Mouse (Mus musculus): ENCODE results near the gene Usp5.

Gene Usp5

DNA sequence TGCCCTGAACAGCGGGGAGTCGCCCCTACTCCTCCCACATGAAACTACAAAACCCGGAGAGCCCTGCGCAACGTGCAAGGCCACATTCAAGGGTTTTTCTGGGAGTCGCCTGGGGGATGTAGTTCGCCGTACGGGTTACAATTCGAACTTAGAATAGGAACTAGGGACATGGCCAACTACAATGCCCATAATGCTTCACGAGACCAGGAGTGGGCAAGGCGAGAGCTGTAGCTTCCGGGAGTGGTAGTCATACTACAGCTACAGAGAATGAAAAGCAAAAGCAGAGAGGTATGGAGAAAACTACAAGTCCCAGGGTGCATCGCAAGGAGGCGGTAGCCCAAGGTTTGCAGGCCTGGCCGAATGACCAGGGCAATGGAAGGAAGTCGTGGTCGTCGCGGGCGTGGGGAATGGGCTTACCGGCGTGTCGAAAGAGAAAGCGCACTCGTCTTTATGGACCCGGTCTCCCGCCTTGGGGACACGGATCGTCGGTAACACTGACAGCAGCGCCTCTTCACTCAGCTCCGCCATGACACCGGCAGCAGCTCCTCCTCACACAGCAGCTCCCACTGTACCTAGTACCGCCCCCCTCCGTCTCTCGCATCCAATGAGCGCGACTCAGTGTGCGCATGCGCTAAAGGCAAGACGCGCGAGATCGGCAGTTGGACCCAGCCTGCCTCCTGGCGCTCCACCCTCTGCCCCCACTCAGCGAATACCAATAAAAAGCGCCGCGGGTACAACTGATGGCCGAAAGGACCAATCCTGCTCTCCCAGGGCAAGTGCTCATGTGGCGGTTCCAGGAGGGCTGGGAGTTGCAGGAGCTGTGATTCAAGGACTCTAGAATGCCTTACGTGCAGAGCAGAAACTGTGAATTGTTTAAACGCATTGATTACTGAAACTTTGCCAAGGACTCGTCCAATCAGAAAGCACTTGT is at the start of gene Usp5, which contains the start of gene Cdca3:
Usp5 (minus strand) TSS at position 617 of the 931 bp plus-strand sequence.
Cdca3 (plus strand) TSS at position 680 of the 931 bp plus-strand sequence.
- peak; percentile 99 to 100 for DNase-seq (ENCODE audit: inconsistent age in 2 of 2, low spot score in 1 of 2)

- no peak for DNase-seq (ENCODE audit: inconsistent age in 2 of 2, low spot score in 1 of 2)
Measured at GRCm38 (mm10) chr6:124874348-124874747, 45.1 kb upstream of the Usp5 start.

GRCm38 (mm10) chr6:124866560-124866959 is 37.3 kb upstream of the Usp5 start:
- DNase-seq (ENCODE audit: inconsistent age in 2 of 2, low spot score in 1 of 2): no peak

DNA sequence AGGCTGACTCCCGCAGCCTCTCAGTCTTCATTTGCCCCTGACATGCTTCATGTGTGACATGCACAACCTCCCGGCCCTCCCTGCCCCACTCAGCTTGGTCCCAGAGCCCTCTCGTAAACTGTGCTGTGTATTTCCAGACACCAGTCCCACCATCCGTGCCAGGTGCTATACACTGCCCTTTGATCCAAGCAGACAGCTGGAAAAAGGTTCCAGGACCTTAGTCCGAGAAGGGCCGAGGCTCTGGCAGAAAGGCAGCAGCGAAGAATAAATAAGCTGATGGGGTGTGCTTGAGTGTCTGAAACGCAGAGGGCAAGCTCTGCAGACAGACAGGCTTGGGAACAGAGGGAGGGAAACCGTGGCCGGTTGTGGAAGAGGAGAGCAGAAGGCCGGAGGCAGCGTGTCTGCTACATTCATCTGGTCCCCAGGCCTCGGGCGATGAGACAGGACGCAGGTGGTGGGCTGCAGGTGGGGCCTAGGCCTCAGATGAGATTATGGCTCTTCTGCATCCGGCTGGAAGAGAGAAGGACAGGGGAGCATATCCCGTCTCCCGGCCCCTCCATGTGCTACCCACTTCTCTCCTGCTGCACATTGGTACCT is 36.6 kb upstream of the Usp5 start:
- DNase-seq (ENCODE audit: inconsistent age in 2 of 2, low spot score in 1 of 2): no peak

DNA sequence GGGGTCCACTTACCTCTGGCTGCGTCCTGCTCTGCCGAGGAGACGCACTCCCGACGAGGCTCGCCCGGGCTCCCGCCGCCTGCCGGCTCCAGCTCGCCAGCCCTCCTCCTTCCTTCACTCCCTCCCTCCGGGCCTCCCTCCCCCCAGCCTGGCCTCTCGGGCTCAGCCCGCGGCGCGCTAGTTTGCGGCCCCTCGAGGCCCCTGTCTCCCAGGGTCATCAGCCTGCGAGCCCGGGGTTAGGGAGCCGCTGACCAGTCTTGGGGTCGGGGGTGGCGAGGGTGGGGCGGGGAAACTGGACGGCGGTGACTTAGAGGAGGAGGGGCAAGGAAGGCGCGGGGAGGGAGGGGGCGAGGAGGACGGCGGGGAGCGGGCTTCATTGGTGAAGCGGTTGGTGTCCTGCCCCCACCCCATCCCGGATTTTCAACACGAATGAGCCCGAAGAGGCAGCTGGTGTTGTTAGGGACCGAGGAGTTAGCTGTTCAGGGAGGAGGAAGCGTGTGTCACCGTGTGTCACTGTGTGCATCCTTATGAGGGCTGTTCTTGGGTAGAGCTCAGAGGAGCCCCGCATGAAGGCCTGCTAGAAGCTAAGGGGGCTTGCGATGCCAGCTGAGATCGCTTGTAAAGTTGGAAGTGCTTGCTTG is 34.5 kb upstream of the Usp5 start, which contains the start of gene Gpr162:
Gpr162 (minus strand) TSS at position 326 of the 641 bp plus-strand sequence.
- peak; percentile 58 to 78 for DNase-seq (ENCODE audit: inconsistent age in 2 of 2, low spot score in 1 of 2)

- no peak for DNase-seq (ENCODE audit: inconsistent age in 2 of 2, low spot score in 1 of 2)
Measured at GRCm38 (mm10) chr6:124863125-124863657, 33.9 kb upstream of the Usp5 start.

GRCm38 (mm10) chr6:124862406-124863124 is 33.3 kb upstream of the Usp5 start:
- no peak for DNase-seq (ENCODE audit: inconsistent age in 2 of 2, low spot score in 1 of 2)

DNA sequence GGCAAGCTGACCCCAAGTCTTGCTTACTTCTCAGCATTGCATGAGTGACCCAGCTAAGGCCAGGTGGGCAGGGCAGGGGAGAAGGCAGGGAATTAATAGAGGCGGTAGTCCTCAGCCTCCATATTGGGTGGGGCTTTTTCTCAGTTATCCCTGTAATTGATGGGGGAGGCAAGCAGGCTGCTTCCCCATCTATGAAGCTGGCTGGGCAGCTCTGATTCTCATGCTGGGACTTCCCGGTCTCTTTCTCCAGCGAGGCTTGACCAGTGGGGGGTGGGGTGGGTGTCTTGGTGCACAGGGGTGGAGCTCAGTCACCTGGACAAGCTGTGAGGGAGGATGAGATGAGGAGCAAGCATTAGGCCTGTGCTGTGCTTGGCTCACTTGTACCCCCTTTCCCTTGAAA is 32.5 kb upstream of the Usp5 start:
- DNase-seq (ENCODE audit: inconsistent age in 2 of 2, low spot score in 1 of 2): no peak

- DNase-seq (ENCODE audit: inconsistent age in 2 of 2, low spot score in 1 of 2): no peak
Measured at GRCm38 (mm10) chr6:124861266-124861665, 32.0 kb upstream of the Usp5 start.

GRCm38 (mm10) chr6:124860511-124860910 is 31.2 kb upstream of the Usp5 start:
- no peak for DNase-seq (ENCODE audit: inconsistent age in 2 of 2, low spot score in 1 of 2)

GRCm38 (mm10) chr6:124859725-124860124 is 30.4 kb upstream of the Usp5 start:
- DNase-seq (ENCODE audit: inconsistent age in 2 of 2, low spot score in 1 of 2): peak; percentile 84 to 96

DNA sequence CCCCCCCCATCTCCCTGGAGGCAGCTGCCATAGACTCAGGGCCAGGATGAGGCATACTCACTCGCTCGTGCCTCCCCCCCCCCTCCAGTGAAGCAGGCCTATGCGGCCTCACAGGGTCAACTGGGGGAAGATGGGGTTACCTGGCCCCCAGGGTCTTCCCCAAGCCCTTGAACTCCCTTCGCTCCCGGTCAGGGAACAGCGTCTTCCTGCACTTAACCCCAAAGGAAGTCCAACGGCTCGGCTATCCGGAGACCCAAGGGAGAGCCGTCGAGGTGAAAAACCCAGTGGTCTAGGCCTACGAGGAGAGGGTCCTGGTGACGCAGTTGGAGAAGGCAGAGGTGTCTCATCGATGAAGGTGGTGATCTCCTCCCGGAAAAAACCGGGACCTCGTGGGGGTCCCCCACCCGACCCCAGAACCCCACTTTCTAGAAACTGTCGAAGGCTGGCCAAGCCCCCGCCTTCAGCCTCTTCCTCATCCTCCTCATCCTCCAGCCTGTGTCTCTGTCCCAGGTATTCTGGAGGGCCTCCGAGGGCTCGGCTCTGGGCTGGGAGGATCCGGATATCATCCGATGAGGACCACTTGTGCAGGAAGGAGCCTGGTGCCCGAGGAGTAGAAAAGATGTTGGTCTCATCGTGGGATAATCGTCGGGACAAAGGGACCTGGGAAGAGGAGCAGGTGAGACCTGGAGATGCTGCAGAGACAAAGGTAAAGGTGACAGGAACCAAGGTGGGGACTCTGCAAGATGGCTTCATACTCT is 29.5 kb upstream of the Usp5 start:
- peak in 1 of 2 experiments; percentile 33 for DNase-seq (ENCODE audit: inconsistent age in 2 of 2, low spot score in 1 of 2)

GRCm38 (mm10) chr6:124857840-124858530 is 28.7 kb upstream of the Usp5 start:
- no peak for DNase-seq (ENCODE audit: inconsistent age in 2 of 2, low spot score in 1 of 2)

GRCm38 (mm10) chr6:124856916-124857839 is 27.9 kb upstream of the Usp5 start, which contains the start of gene P3h3:
TSS of gene P3h3 (minus strand) at chr6:124857752.
- DNase-seq (ENCODE audit: inconsistent age in 2 of 2, low spot score in 1 of 2): peak; percentile 83 to 92

- DNase-seq (ENCODE audit: inconsistent age in 2 of 2, low spot score in 1 of 2): peak in 1 of 2 experiments; percentile 39
Measured at GRCm38 (mm10) chr6:124856321-124856720, 27.0 kb upstream of the Usp5 start.

DNA sequence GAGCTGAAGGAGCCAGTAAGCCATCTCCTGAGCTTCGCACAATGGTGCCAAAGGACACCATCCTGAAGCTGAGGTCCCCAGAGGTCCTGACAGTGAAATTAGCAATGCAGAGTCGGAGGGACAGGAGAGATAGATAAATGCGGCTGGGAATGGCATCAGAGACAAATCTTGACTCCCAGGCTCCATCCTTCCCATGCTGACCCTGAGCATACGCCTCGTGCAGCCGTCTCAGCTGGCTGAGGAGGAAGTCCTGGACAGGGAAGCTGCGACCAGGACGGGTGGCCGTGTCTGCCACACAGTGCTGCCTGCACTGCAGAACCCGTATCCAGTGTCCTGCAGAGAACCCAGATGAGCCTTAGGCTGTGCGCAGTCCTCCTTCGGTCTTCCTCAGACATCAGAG is 25.4 kb upstream of the Usp5 start:
- no peak for DNase-seq (ENCODE audit: inconsistent age in 2 of 2, low spot score in 1 of 2)

- no peak for DNase-seq (ENCODE audit: inconsistent age in 2 of 2, low spot score in 1 of 2)
Measured at GRCm38 (mm10) chr6:124850535-124850934, 21.3 kb upstream of the Usp5 start.

GRCm38 (mm10) chr6:124847305-124847704 is 18.0 kb upstream of the Usp5 start:
- peak; percentile 87 to 97 for DNase-seq (ENCODE audit: inconsistent age in 2 of 2, low spot score in 1 of 2)

Data from adrenal gland, adult (tissue).